29 mouse cellular contexts compared by ENCODE assay signal in the genomic region with DNA sequence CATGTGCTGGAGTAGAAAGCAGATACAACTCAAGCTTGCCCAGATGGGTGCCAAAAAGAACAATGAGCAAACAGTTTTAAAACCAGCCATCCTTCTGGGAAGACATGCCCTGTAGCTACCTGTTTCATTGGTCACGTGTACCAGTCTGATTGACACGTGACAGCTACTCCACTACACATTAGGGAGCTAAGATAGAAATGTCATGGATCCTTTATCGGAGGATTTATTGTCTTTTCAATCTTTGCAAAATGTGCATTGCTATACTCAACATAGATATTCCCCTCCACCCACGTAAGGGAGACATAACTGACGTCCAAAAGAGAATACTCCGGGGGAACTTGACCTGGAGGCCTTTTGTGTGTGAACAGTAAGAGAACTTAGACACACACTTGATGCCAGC.
DNase-seq lines count a peak whose midpoint lies in the region; ATAC-seq and TF ChIP-seq lines count a peak whose summit lies in the region.
"Had no signal": no experiment of that assay in that cellular context is flagged by ENCODE, and none has a peak within 500 bp of the region (broad histone marks: within the 10 kb centered on the region; RNA-seq: fewer than 3 reads in every experiment).

No protein-coding gene starts in this region.

- H3K9me3 ChIP-seq in intestine, embryonic 14.5 days (ENCODE audit: control insufficient read depth, low read length) = no peaks in the 10 kb centered on the region
- no peaks in the 10 kb centered on the region for H3K9me3 ChIP-seq in intestine, postnatal 0 days (ENCODE audit: control insufficient read depth)
- H3K9me3 ChIP-seq: embryonic facial prominence, embryonic 12.5 days; embryonic facial prominence, embryonic 15.5 days; forebrain, embryonic 12.5 days; forebrain, embryonic 15.5 days; G1E; heart, embryonic 12.5 days; heart, embryonic 15.5 days; hindbrain, embryonic 10.5 days; hindbrain, embryonic 13.5 days had no signal

- no peaks in the 10 kb centered on the region for H3K36me3 ChIP-seq in intestine, embryonic 14.5 days (ENCODE audit: control insufficient read depth, insufficient read depth, low read length)
- no peaks in the 10 kb centered on the region for H3K36me3 ChIP-seq in intestine, postnatal 0 days (ENCODE audit: control insufficient read depth, insufficient read depth)
- H3K36me3 ChIP-seq: embryonic facial prominence, embryonic 12.5 days; embryonic facial prominence, embryonic 15.5 days; forebrain, embryonic 12.5 days; forebrain, embryonic 15.5 days; G1E; heart, embryonic 12.5 days; heart, embryonic 15.5 days; hindbrain, embryonic 10.5 days; hindbrain, embryonic 13.5 days had no signal

- H3K4me2 ChIP-seq in intestine, embryonic 14.5 days (ENCODE audit: low read length) = no peak overlapping the region
- H3K4me2 ChIP-seq in intestine, postnatal 0 days (replicated peaks; ENCODE audit: low read depth) = no peak overlapping the region
- H3K4me2 ChIP-seq: embryonic facial prominence, embryonic 12.5 days; embryonic facial prominence, embryonic 15.5 days; forebrain, embryonic 12.5 days; forebrain, embryonic 15.5 days; heart, embryonic 12.5 days; heart, embryonic 15.5 days; hindbrain, embryonic 13.5 days had no signal

- H3K4me3 ChIP-seq in intestine, embryonic 14.5 days (ENCODE audit: low read depth, low read length) = no peak overlapping the region
- no peak overlapping the region for H3K4me3 ChIP-seq in intestine, postnatal 0 days (ENCODE audit: low read depth, low read length)
- H3K4me3 ChIP-seq: embryonic facial prominence, embryonic 12.5 days; embryonic facial prominence, embryonic 15.5 days; forebrain, embryonic 12.5 days; forebrain, embryonic 15.5 days; heart, embryonic 12.5 days; heart, embryonic 15.5 days; hindbrain, embryonic 10.5 days; hindbrain, embryonic 13.5 days had no signal

- no peak for TF ChIP-seq CTCF in intestine, postnatal 0 days (IDR thresholded peaks at IDR 0.05; ENCODE audit: low read depth)

- H3K27ac ChIP-seq in intestine, embryonic 14.5 days (ENCODE audit: low read depth) = no peak overlapping the region
- H3K27ac ChIP-seq in intestine, postnatal 0 days (ENCODE audit: low read depth, low read length) = no peak overlapping the region
- H3K27ac ChIP-seq: embryonic facial prominence, embryonic 12.5 days; embryonic facial prominence, embryonic 15.5 days; forebrain, embryonic 12.5 days; forebrain, embryonic 15.5 days; heart, embryonic 15.5 days; hindbrain, embryonic 10.5 days; hindbrain, embryonic 13.5 days had no signal

- WGBS in intestine, embryonic 14.5 days = 94% methylated on average over 6 of the region's 6 CpGs
- WGBS in intestine, postnatal 0 days = 87% methylated on average over 6 of the region's 6 CpGs

- no peaks in the 10 kb centered on the region for H3K4me1 ChIP-seq in intestine, embryonic 14.5 days (replicated peaks; ENCODE audit: control insufficient read depth, insufficient read depth, low read length)
- H3K4me1 ChIP-seq in intestine, postnatal 0 days (replicated peaks; ENCODE audit: control insufficient read depth, insufficient read depth, low read length) = no peaks in the 10 kb centered on the region
- H3K4me1 ChIP-seq: embryonic facial prominence, embryonic 12.5 days; embryonic facial prominence, embryonic 15.5 days; forebrain, embryonic 12.5 days; forebrain, embryonic 15.5 days; heart, embryonic 15.5 days; hindbrain, embryonic 10.5 days; hindbrain, embryonic 13.5 days had no signal

- H3K9ac ChIP-seq in intestine, embryonic 14.5 days (ENCODE audit: low read length) = no peak overlapping the region
- H3K9ac ChIP-seq in intestine, postnatal 0 days (ENCODE audit: low read depth, low read length) = no peak overlapping the region
- H3K9ac ChIP-seq: embryonic facial prominence, embryonic 12.5 days; embryonic facial prominence, embryonic 15.5 days; forebrain, embryonic 12.5 days; forebrain, embryonic 15.5 days; heart, embryonic 12.5 days; heart, embryonic 15.5 days; hindbrain, embryonic 13.5 days had no signal

- no peaks in the 10 kb centered on the region for H3K27me3 ChIP-seq in intestine, embryonic 14.5 days (replicated peaks; ENCODE audit: control insufficient read depth, insufficient read depth, low read length)
- H3K27me3 ChIP-seq in intestine, postnatal 0 days (replicated peaks; ENCODE audit: control insufficient read depth, insufficient read depth, low read length) = no peaks in the 10 kb centered on the region
- H3K27me3 ChIP-seq: CH12.LX; embryonic facial prominence, embryonic 12.5 days; embryonic facial prominence, embryonic 15.5 days; forebrain, embryonic 12.5 days; forebrain, embryonic 15.5 days; heart, embryonic 12.5 days; heart, embryonic 15.5 days; hindbrain, embryonic 13.5 days; Patski had no signal

- no peak for ATAC-seq in intestine, embryonic 14.5 days (replicated peaks; ENCODE audit: low FRiP score, low TSS enrichment, low read depth)
- no peak for ATAC-seq in intestine, postnatal 0 days
- ATAC-seq in megakaryocyte, adult 5-6 weeks (ENCODE audit: poor library complexity, severe bottlenecking) = no peak
- ATAC-seq: forebrain, embryonic 15.5 days; hindbrain, embryonic 16.5 days; Patski had no signal

- peak; percentile 36 for DNase-seq in intestine, embryonic 14.5 days (ENCODE audit: low spot score)
- DNase-seq in lung, adult 18-20 months = peak; percentile 24 to 61
- no peak for DNase-seq in lung, postnatal 10 days
- peak; percentile 17 for DNase-seq in adipocyte (ENCODE audit: low spot score)
- DNase-seq in gonadal fat pad, adult 2 months (ENCODE audit: low read depth) = peak; percentile 80
- DNase-seq: adrenal gland, adult 2 months; adrenal gland, postnatal 14 days; B cell, adult 2 months; cerebellum, adult 11 months; cerebellum, adult 2 months; cerebellum, adult 9-11 months; cerebellum, postnatal 25 days; gastrocnemius, postnatal 25 days; heart, postnatal 10 days; heart, postnatal 36 days had no signal
